Mouse (Mus musculus): Measurements from ENCODE around the gene Wnk2.

- TF ChIP-seq GABPA (IDR thresholded peaks at IDR 0.05; ENCODE audit: low read depth, low read length) = no peak
- no peak for TF ChIP-seq JUND (IDR thresholded peaks at IDR 0.05; ENCODE audit: low read depth, low read length)
- TF ChIP-seq CTCF (IDR thresholded peaks at IDR 0.05 in 2 of 3, conservative IDR thresholded peaks at IDR 0.05 in 1 of 3; ENCODE audit: control insufficient read depth in 1 of 3, insufficient read depth in 1 of 3, low read depth in 2 of 3, low read length in 3 of 3, poor library complexity in 1 of 3, severe bottlenecking in 1 of 3) = no peak
- TF ChIP-seq MEF2A (IDR thresholded peaks at IDR 0.05; ENCODE audit: extremely low read depth, insufficient replicate concordance, low read depth, low read length, poor library complexity, severe bottlenecking) = no peak
- TF ChIP-seq POLR2A (IDR thresholded peaks at IDR 0.05; ENCODE audit: control insufficient read depth in 1 of 2, insufficient read depth in 1 of 2, low read depth in 1 of 2, low read length in 2 of 2, poor library complexity in 1 of 2) = no peak
- no peak for TF ChIP-seq TBP (IDR thresholded peaks at IDR 0.05; ENCODE audit: low read depth, low read length)
- TF ChIP-seq EP300 (IDR thresholded peaks at IDR 0.05; ENCODE audit: low read depth in 1 of 2, low read length in 2 of 2) = no peak
- TF ChIP-seq ZKSCAN1 (IDR thresholded peaks at IDR 0.05; ENCODE audit: low read depth, low read length) = no peak
- TF ChIP-seq NELFE (IDR thresholded peaks at IDR 0.05; ENCODE audit: low read depth, low read length) = no peak
These were observed 19.3 kb upstream of the Wnk2 start for GRCm38 (mm10) chr13:49167081-49167480.
